Mouse (Mus musculus) thymus, adult 2 months (tissue): ENCODE results near the gene Gm4969. TPM values are rescaled to one million over a fixed set of nuclear protein-coding genes. Genes with fewer than 3 reads are reported as not detected.
A peak's percentile ranks its signal among the peaks of the same experiment; 100 is the strongest.

Experiments
- DNase-seq: peaks from one replicate; pipeline ENCODE4 v3.0.0; 2021
- H3K27ac ChIP-seq: fragments of 200-500 bp; 2 replicates; pipeline ENCODE4 v1.5.1; 2012; ENCODE audit warnings: low read length, control low read depth; ENCODE audit not compliant: control insufficient read depth, insufficient read depth
- H3K27me3 ChIP-seq: fragments of 200-500 bp; 2 replicates; pipeline ENCODE4 v1.6.1; 2012; ENCODE audit warnings: mild to moderate bottlenecking, low read length, moderate library complexity, mixed read lengths; ENCODE audit not compliant: control insufficient read depth, insufficient read depth
- H3K36me3 ChIP-seq: fragments of 200-500 bp; 2 replicates; pipeline ENCODE4 v1.6.1; 2012; ENCODE audit warnings: mild to moderate bottlenecking, low read length, moderate library complexity; ENCODE audit not compliant: control insufficient read depth, insufficient read depth
- H3K4me1 ChIP-seq: fragments of 200-500 bp; replicated peaks from 2 replicates; pipeline ENCODE4 v1.6.1; 2012; ENCODE audit warnings: low read length; ENCODE audit not compliant: control insufficient read depth, insufficient read depth
- H3K4me3 ChIP-seq: fragments of 200-500 bp; 2 replicates; pipeline ENCODE4 v1.5.1; 2012; ENCODE audit warnings: mild to moderate bottlenecking, low read length, control low read depth, moderate library complexity; ENCODE audit not compliant: control insufficient read depth, insufficient read depth
- CTCF ChIP-seq: fragments of 200-500 bp; IDR thresholded peaks from 2 replicates; pipeline ENCODE4 v1.5.1; 2012; ENCODE audit warnings: mild to moderate bottlenecking, control low read depth, low read length, moderate library complexity, borderline replicate concordance; ENCODE audit not compliant: control insufficient read depth, poor library complexity, insufficient read depth; ENCODE audit errors: extremely low read depth
- POLR2A ChIP-seq: fragments of 200-500 bp; IDR thresholded peaks from 2 replicates; pipeline ENCODE4 v1.6.1; 2012; ENCODE audit warnings: mild to moderate bottlenecking, low read length, control low read depth, moderate library complexity; ENCODE audit not compliant: control insufficient read depth, poor library complexity, insufficient read depth; ENCODE audit errors: extremely low read depth
- WGBS: fragments of 180-500 bp; shearing (Covaris S2); methylation state at CpG from one replicate; pipeline ENCODE4 v1.1.7; 2018; 5-methylcytosine and 5-hydroxymethylcytosine counted together
- polyA plus RNA-seq: library from polyadenylated mRNA; depleted of rRNA; stranded (reverse); fragments of >200 nt; gene quantifications from 2 replicates; pipeline ENCODE4 v1.2.3, GENCODE M21; 2012

The Gm4969 gene
- polyA plus RNA-seq, 1 experiment = 0.24 TPM

GRCm38 (mm10) chr7:19127744-19128143 lies 9.6 kb upstream of the Gm4969 start:
- no peak overlapping the region for H3K4me3 ChIP-seq
- H3K27me3 ChIP-seq = no peaks in the 10 kb centered on the region
- WGBS = 89% methylated on average over 5 of the region's 5 CpGs
- no peaks in the 10 kb centered on the region for H3K36me3 ChIP-seq
- peaks cover 6% of the 10 kb centered on the region for H3K4me1 ChIP-seq
- TF ChIP-seq POLR2A = no peak
- no peak for TF ChIP-seq CTCF
- no peak for DNase-seq
- H3K27ac ChIP-seq = no peak overlapping the region

DNA sequence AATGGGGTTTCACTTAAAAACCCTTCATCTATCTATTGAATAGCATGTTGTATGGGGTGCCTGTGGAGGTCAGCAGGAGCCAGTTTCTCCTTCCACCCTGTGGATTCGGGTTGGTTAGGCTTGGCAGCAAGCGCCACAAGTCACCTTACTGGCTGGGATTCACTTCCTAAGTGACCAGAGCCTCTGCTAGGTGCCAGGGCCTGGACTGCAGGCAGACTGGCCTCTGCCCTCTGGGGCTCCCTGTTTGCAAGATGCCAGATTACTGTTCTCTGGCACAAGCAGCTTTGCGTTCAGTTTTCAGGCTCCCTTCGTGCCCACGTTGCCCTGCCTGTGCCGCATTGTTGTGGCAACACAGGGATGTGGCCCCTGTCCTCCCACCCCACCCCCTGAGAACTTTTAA lies 6.5 kb upstream of the Gm4969 start:
- 88% methylated on average over 6 of the region's 6 CpGs for WGBS
- DNase-seq = no peak
- H3K4me1 ChIP-seq = peaks cover 3% of the 10 kb centered on the region
- no peaks in the 10 kb centered on the region for H3K27me3 ChIP-seq
- H3K36me3 ChIP-seq = no peaks in the 10 kb centered on the region
- TF ChIP-seq CTCF (no peak), POLR2A (no peak)
- H3K4me3 ChIP-seq = no peak overlapping the region
- H3K27ac ChIP-seq = no peak overlapping the region

- no peak for DNase-seq
- TF ChIP-seq POLR2A (no peak), CTCF (no peak)
- Histone ChIP-seq H3K4me3 (no peak overlapping the region), H3K27ac (no peak overlapping the region), H3K36me3 (no peaks in the 10 kb centered on the region), H3K27me3 (no peaks in the 10 kb centered on the region), H3K4me1 (peaks cover 7% of the 10 kb centered on the region)
- 94% methylated on average over 4 of the region's 4 CpGs for whole genome bisulfite sequencing
Observed at GRCm38 (mm10) chr7:19121686-19122085, 3.5 kb upstream of the Gm4969 start.

DNA sequence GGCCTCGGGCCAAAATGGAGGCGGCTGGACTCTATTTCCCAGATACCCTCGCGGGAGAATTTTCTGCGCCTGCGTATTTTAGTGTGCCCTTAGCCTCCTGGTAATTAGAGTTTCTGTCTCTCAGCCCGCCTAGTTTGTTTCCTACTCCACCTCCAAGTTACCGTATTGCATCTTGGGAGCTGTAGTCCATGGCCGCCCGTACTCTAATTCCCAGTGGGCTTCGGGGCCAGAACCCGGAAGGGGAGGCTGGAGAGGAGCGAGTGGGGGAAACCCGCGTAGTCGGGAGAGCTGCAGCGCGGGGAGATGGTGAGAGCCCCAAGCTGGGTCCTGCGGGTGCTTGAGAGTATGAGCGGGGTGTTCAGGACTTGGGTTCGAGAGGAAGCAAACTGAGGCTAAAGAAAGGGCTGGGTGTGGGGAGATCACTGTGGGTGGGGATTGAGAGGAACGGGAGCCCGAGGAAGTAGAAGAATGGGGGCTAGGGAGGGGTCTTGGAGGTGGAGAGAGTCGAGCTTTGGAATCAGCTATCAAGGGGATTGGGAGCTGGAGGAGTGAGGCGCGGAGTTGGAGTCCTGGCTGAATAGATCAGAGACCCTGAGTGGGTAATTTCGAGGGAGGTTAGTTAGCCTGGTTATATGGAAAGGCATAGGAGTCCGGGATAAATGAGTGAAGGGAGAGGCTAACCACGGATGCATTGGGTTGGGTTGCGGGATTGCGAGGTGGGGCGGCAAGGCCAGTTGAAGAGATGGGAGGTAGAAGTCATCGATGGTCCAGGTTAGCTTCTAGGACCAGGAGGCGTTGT lies 1.7 kb upstream of the Gm4969 start, which contains the start of gene Fbxo46:
TSS of gene Fbxo46 (plus strand) at position 229 of the 799 bp plus-strand sequence.
- H3K27me3 ChIP-seq = no peaks in the 10 kb centered on the region
- DNase-seq = peak; percentile 95
- no peak within 1 kb of the TSS; the same call in 1 of the 2 replicates for H3K27ac ChIP-seq
- 1% methylated on average over 34 of the region's 34 CpGs for WGBS
- H3K4me3 ChIP-seq = peak within 1 kb of the TSS; percentile 80
- H3K4me1 ChIP-seq = peaks cover 7% of the 10 kb centered on the region
- peak; percentile 88; the same call in 1 of the 2 replicates for TF ChIP-seq POLR2A
- no peak; the same call in 1 of the 2 replicates for TF ChIP-seq CTCF
- no peaks in the 10 kb centered on the region for H3K36me3 ChIP-seq

GRCm38 (mm10) chr7:19119083-19119482 lies 915 bp upstream of the Gm4969 start:
- TF ChIP-seq POLR2A = no peak
- no peak for TF ChIP-seq CTCF
- no peak overlapping the region for H3K4me3 ChIP-seq
- WGBS = 97% methylated on average over 8 of the region's 8 CpGs
- H3K27me3 ChIP-seq = no peaks in the 10 kb centered on the region
- H3K4me1 ChIP-seq = peaks cover 7% of the 10 kb centered on the region
- H3K36me3 ChIP-seq = no peaks in the 10 kb centered on the region
- no peak for DNase-seq
- H3K27ac ChIP-seq = no peak overlapping the region

- no peak overlapping the region for H3K27ac ChIP-seq
- no peak overlapping the region for H3K4me3 ChIP-seq
- H3K4me1 ChIP-seq = no peaks in the 10 kb centered on the region
- 97% methylated on average over 1 of the region's 1 CpGs for WGBS
- no peak for DNase-seq
- no peak for TF ChIP-seq CTCF
- no peak for TF ChIP-seq POLR2A
- no peaks in the 10 kb centered on the region for H3K27me3 ChIP-seq
- H3K36me3 ChIP-seq = no peaks in the 10 kb centered on the region
Observed at GRCm38 (mm10) chr7:19109565-19109964, 8.6 kb downstream of the Gm4969 start.
